Mouse (Mus musculus): Measurements from ENCODE around the gene Gm16253.
"Not testable (repeated sequence)": the region's sequence is repeated elsewhere in the genome, so short reads cannot be mapped to it uniquely, and the experiment has no call there.

Gm16253 gene

DNA sequence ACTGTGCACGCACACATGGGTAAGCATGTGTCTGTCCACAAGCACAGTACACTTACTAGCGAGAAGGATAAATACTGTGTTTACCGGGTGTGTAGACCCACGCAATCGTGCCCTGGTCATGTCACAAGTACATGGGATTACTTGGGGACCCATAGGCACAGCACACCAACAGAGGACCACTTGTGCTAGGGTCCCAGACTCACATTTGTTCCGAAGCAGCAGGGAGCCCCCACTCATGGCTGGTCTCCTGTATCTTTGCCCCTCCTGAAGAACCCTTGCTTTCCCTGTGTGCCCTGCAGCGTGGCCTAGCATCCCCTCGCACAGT, 22.2 kb downstream of the Gm16253 start:
- DNase-seq (ENCODE audit: low read depth): no peak

DNA sequence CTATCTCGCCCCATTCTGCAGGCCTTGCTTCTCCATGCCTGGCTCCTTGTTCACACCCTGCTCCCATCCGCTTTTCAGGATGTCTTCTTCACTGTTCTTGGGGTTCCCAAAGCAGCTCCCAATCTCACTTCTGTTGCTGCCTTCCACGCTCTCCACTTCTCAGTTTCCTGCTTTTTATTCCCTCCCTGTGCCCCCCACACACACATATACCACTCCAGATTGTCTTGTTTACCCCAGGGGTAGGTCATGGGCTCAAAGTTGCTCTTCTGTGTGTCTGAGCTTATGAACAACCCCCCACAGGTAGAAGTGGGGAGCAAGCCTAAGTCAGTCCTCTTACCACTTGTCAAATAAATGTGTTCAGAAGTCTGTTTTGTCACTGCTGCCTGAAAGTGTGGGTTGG, 22.6 kb downstream of the Gm16253 start:
- DNase-seq (ENCODE audit: low read depth): no peak

DNA sequence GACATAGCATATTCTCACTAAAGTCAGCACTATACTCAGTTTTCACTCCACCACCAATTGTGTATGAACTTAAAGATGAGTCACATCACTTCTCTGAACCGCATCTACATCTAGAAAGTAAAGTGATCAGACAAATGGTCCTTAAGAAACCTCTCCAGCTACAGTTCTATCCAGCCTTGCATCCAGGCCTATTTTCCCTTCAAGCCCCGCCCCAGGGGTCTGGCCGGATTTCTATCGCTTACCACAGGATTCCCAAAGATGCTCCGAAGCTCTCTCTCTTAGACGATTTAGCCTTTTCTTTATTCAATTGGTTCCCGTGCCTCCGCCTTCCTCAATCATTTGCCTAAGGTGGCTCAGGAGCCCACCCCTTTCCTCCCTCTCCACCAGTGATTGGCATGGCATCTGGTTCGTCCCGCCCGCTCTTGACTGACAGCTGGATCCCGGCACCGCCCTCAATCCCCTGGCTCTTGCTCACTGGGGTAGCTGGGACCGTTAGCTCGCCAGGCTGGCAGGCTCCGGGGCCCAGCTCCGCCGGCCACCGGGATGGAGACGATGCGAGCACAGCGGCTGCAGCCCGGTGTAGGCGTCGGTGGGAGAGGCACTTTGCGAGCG, 24.0 kb downstream of the Gm16253 start, which contains the start of gene Lix1l:
Lix1l (plus strand) TSS at position 511 of the 612 bp plus-strand sequence.
- peak; percentile 85 for DNase-seq (ENCODE audit: low read depth)

DNA sequence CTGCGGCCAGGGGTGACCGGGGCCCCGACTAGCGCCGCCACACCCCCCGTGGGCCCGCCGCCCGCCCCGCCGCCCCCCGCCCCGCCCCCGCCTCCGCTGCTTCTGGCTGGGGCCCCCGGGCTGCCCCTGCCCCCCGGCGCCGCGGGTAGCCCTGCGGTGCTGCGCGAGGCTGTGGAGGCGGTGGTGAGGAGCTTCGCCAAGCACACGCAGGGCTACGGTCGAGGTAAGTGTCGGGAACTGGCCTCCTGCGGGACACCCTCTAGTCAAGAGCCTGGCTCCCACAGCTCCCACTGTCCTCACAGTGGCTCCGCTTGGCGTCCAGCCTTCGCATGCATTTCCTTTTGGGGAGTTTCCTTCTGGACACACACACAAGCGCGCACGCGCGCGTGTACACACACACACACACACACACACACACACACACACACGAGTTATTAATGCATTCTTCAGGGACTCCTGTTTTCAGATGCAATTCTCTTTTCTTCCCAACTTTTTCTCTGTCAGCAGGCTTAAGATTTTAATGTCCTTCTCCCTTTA, 24.5 kb downstream of the Gm16253 start:
- no peak for DNase-seq (ENCODE audit: low read depth)

DNA sequence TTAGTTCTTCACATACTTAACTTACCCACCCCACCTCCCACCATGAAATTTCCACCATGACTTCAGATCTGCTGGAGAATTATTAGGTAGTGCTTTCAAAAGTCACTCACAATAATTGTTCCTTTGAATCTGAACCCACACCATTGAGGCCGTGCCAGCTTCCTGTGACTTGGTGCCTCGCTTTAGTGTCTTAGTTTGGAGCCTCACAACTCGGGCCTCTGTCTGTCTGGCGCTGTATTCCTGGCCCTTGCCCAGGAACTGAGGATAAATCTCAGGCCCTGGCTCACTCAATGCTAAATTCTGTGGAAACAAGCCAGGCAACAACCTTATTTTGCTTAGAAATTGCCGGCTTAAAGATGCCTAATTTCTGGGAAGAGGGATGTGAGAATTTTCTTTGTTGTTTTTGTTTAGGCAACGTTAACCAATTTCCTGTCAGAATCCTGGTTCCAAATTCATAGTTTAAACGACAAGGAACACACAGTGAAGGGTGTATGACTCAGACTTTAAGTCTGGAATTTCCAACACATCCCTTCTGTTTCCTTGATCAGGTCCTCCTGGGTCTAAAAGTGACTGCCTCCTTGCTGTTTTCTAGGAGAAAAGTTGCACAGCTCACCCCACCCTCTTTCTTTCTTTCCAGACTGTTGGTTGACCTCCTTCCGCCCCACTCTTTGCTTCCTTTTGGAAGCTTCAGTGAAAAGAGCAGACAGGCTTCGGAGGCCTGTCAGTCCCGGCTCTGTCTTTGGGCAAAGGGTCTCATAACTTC, 25.3 kb downstream of the Gm16253 start:
- DNase-seq (ENCODE audit: low read depth): no peak

DNA sequence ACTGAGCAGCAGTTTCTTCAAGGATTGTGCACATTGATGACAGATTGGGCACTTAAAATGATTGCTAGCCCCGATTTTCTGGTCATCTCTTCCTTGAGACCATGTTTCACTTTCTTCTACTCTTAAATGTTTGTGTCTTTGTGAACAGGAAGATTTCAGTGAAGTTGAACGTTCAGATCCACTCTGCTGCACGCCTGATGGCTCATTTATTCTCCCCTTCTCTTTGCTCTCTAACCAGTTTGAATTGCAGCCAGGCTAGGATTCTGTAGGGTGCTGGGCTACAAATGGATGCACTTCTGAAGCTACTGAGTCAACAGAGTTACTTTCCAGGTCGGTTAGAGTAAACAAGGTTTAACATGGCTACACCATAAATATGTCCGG, 25.9 kb downstream of the Gm16253 start:
- no peak for DNase-seq (ENCODE audit: low read depth)

DNA sequence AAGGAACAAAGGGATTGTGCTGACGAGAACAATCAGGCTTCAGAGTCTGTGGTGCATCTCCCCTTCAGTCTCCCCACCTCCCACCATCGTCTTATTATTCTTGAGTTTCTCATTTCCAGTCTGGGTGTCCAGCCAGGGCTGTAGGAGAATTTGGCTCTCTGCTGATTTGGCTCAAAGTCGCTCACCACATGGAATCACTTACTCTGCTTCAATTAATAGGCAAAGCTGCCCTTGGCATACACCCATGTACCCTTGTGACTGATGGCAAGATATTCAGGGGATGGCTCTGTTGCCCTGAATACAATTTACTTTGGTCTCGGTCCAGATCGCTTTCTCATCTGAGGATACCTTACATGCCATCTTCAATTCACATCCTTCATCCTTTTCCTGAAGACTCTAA, 26.5 kb downstream of the Gm16253 start:
- DNase-seq (ENCODE audit: low read depth): no peak

DNA sequence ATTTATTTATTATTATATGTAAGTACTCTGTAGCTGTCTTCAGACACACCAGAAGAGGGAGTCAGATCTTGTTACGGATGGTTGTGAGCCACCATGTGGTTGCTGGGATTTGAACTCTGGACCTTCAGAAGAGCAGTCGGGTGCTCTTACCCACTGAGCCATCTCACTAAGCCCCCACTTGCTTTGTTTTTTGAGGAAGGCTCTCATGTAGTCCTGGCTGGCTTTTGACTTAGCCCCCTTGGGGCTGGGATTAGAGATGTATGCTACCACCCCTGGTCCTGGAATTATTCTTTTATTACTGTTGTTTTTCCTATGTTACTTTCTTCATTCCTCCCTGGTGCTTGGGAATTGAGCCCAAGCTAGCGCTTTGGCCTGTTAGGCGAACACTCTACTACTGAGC, 29.2 kb downstream of the Gm16253 start:
- not testable (repeated sequence) for DNase-seq (ENCODE audit: low read depth)

DNA sequence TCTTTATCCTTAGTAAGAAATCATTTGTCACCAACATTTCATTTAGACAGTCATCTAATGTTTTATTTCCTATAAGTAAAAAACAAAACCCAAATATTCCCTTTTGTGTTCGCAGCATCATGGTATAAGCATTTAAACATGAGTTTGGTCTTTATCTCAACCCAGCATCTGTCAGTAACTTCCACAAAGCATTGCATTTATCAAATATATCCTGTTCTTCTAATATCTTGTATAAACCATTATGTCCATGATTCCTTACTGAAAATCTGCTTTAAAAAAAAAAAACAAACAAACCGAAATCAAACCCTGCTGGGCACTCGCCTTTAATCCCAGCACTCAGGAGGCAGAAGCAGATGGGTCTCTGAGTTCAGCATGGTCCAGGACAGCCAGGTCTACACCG, 29.8 kb downstream of the Gm16253 start:
- DNase-seq (ENCODE audit: low read depth): no peak

DNA sequence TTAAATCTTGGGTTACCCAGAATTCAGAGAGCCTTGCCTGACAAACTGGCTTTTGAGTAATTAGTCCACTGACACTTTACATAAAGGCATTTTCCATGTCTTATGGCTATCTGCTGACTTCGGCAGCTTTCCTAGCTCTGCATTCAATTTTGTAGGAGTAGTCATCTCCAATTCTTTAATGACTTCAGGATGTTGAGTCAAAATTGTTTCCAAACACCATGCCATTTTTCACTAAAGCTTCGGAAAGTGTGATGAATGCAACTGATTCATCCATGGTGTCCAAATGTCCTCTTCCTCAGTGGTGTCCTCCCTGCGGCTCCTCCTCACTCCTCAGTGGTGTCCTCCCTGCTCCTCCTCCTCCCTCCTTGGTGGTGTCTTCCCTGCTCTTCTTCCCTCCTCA, 41.2 kb downstream of the Gm16253 start:
- DNase-seq (ENCODE audit: low read depth): no peak

DNA sequence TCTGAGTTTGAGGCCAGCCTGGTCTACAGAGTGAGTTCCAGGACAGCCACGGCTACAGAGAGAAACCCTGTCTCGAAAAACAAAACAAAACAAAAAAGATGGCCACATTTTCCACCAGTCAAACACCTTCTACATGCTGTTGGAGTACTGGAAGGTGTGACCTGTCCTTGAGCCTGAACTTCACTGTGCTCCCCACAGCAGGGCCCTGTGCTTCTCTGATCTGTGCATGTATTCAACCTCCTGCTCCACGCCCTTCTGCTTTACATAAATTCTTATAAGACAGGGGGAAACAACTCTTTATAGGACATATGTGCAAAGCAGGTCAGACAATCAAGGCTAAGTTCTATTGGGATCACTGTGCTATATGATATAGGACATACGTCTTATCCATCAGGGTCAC, 46.4 kb downstream of the Gm16253 start:
- no peak for DNase-seq (ENCODE audit: low read depth)

DNA sequence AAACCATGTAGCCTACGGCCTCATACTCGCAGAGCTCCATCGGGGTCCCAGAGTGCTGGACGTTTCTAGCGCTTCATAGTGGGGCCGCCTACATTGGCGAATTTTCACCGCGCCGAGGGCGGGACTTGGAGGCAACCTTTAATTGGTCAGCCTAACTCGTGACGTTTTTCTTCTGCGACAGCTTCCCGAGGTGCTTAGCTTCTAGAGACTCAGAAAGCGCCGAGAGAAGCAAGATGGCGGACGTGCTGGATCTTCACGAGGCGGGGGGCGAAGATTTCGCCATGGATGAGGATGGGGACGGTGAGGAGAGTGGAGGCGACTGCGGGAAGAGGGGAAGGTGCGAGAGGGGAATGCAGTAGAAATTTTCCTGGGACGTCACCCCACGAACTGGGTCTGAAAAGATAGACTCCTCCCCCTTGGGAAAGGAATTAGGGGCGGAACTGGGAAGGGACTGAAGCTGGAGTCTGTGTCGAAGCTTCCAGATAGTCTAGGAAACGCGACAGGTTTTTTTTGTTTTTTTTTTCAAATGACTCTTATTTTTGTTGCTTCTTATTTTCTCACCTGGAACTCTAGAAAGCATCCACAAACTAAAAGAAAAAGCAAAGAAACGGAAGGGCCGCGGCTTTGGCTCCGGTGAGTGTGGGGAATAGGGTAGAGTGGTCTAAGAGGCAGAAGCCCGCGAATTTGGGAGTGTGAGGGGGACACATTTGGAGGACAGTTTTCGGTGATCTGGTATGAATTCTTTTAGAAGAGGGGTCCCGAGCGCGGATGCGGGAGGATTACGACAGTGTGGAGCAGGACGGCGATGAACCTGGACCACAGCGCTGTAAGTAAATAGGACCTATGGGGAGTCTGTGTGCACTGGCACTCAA, 53.2 kb downstream of the Gm16253 start, which contains the start of gene Rbm8a:
Rbm8a (plus strand) TSS at position 205 of the 872 bp plus-strand sequence.
- peak; percentile 99 for DNase-seq (ENCODE audit: low read depth)
